Mouse (Mus musculus) forebrain, embryonic 15.5 days (tissue): ENCODE measurements around the gene Gm11032. TPM values are rescaled to one million over a fixed set of nuclear protein-coding genes. Genes with fewer than 3 reads are reported as not detected.
"Not testable (repeated sequence)": the region's sequence is repeated elsewhere in the genome, so short reads cannot be mapped to it uniquely, and the experiment has no call there.

Source experiments
- ATAC-seq: fragments of 200-750 bp; cut with Nextera tagmentation; replicated peaks from 2 replicates; pipeline ENCODE4 v1.8.0; 2017; ENCODE audit warnings: mild to moderate bottlenecking, moderate TSS enrichment, moderate library complexity
- H3K27ac ChIP-seq: fragments of 300-500 bp; sonication (generic); replicated peaks from 2 replicates; pipeline ENCODE4 v1.5.1; 2015; ENCODE audit warnings: mild to moderate bottlenecking, inconsistent platforms
- H3K27me3 ChIP-seq: fragments of 300-500 bp; sonication (generic); 2 replicates; pipeline ENCODE4 v1.6.1; 2015; ENCODE audit warnings: inconsistent platforms
- H3K36me3 ChIP-seq: fragments of 300-500 bp; sonication (generic); 2 replicates; pipeline ENCODE4 v1.6.1; 2015; ENCODE audit warnings: mild to moderate bottlenecking, inconsistent platforms
- H3K4me1 ChIP-seq: fragments of 300-500 bp; sonication (generic); 2 replicates; pipeline ENCODE4 v1.6.1; 2015; ENCODE audit warnings: inconsistent platforms
- H3K4me2 ChIP-seq: fragments of 300-500 bp; sonication (generic); replicated peaks from 2 replicates; pipeline ENCODE4 v1.6.1; 2015; ENCODE audit warnings: mild to moderate bottlenecking, inconsistent platforms
- H3K4me3 ChIP-seq: fragments of 300-500 bp; sonication (generic); 2 replicates; pipeline ENCODE4 v1.5.1; 2015; ENCODE audit warnings: mild to moderate bottlenecking, inconsistent platforms
- H3K9ac ChIP-seq: fragments of 300-500 bp; sonication (generic); replicated peaks from 2 replicates; pipeline ENCODE4 v1.6.1; 2015; ENCODE audit warnings: mild to moderate bottlenecking, inconsistent platforms
- H3K9me3 ChIP-seq: fragments of 300-500 bp; sonication (generic); 2 replicates; pipeline ENCODE4 v1.6.1; 2016; ENCODE audit warnings: inconsistent platforms
- WGBS: fragments of 180-500 bp; shearing (Covaris S2); methylation state at CpG from one replicate; pipeline ENCODE4 v1.1.7; 2015; ENCODE audit warnings: mixed read lengths; 5-methylcytosine and 5-hydroxymethylcytosine counted together
- polyA plus RNA-seq: library from polyadenylated mRNA; unstranded; fragments of >200 nt; fragmentation: Nextera tagmentation; extraction: Ambion mirVana; gene quantifications from 2 replicates; pipeline ENCODE4 v1.2.1, GENCODE M21; 2015

The Gm11032 gene
- polyA plus RNA-seq: not detected in 2 replicates

DNA sequence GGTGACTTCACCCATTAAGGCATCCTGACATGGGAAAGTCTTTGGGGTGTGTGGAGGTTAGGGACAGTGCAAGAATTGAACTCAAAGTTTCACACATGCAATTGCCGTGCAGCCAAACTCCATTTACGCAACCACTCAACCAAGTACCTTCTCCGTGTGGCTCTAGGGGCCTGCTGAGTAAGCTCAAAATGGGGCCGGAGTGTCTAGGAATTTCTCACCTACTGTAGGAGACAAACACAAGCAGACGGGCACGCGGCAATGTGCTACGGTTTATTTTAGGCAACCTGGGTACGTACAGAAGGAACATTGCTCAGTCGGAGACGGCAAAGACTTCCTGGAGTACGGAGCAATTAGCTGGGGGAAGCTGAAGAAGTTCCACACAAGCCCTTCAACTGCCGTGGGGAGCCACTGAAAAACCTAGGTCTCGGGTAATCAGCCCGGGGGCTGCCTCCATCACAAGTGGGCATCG lies at the start of gene Gm11032:
TSS of gene Gm11032 (plus strand) at position 51 of the 469 bp plus-strand sequence.
- Histone ChIP-seq H3K4me3 (no peak within 1 kb of the TSS), H3K9me3 (no peaks in the 10 kb centered on the region), H3K27me3 (no peaks in the 10 kb centered on the region), H3K36me3 (no peaks in the 10 kb centered on the region), H3K9ac (no peak within 1 kb of the TSS), H3K27ac (no peak within 1 kb of the TSS), H3K4me1 (no peaks in the 10 kb centered on the region), H3K4me2 (no peak within 1 kb of the TSS)
- no peak for ATAC-seq
- WGBS: 87% methylated on average over 16 of the region's 16 CpGs

DNA sequence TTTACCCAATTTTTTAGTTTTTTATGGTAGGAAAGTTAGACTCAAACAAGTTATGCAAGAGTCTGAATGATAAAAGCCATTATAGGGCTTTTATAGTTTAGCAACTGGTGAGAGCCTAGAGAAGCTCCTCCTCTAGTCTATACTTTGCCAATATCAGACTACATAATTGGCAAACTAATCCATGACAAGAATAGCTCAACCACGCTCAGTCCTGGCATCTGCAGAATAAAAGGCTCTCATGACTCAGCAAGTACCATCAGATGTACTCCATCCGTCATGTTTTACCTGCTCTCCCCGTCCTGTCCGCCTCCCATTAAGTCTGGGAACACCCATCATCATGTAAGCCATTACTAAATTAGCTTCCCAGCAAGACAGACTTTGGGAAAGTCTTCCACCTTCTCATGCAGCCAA lies 48.4 kb upstream of the Gm11032 start:
- no peak overlapping the region for H3K4me2 ChIP-seq
- H3K27ac ChIP-seq: no peak overlapping the region
- no peak overlapping the region for H3K9ac ChIP-seq
- WGBS: 65% methylated on average over 4 of the region's 4 CpGs
- 0 out of 2 replicates have a peak, but pooled peaks cover 6% of the 10 kb centered on the region for H3K4me1 ChIP-seq
- H3K9me3 ChIP-seq: no peaks in the 10 kb centered on the region
- H3K4me3 ChIP-seq: no peak overlapping the region
- ATAC-seq: no peak
- no peaks in the 10 kb centered on the region for H3K36me3 ChIP-seq
- no peaks in the 10 kb centered on the region for H3K27me3 ChIP-seq

GRCm38 (mm10) chr11:4576090-4576732 lies 43.7 kb upstream of the Gm11032 start:
- H3K9me3 ChIP-seq, H3K4me1 ChIP-seq, H3K27ac ChIP-seq, H3K4me2 ChIP-seq, H3K27me3 ChIP-seq, H3K9ac ChIP-seq, H3K4me3 ChIP-seq, ATAC-seq, H3K36me3 ChIP-seq: not testable (repeated sequence)
- WGBS: 93% methylated on average over 2 of the region's 2 CpGs

- no peak for ATAC-seq
- 100% methylated on average over 2 of the region's 2 CpGs for WGBS
- H3K27ac ChIP-seq: no peak overlapping the region
- no peaks in the 10 kb centered on the region for H3K27me3 ChIP-seq
- no peak overlapping the region for H3K4me3 ChIP-seq
- H3K9me3 ChIP-seq: no peaks in the 10 kb centered on the region
- H3K4me1 ChIP-seq: peaks cover 3% of the 10 kb centered on the region; the same call in 1 of the 2 replicates
- H3K4me2 ChIP-seq: no peak overlapping the region
- H3K9ac ChIP-seq: no peak overlapping the region
- no peaks in the 10 kb centered on the region for H3K36me3 ChIP-seq
Measured at GRCm38 (mm10) chr11:4577079-4577478, 42.8 kb upstream of the Gm11032 start.

DNA sequence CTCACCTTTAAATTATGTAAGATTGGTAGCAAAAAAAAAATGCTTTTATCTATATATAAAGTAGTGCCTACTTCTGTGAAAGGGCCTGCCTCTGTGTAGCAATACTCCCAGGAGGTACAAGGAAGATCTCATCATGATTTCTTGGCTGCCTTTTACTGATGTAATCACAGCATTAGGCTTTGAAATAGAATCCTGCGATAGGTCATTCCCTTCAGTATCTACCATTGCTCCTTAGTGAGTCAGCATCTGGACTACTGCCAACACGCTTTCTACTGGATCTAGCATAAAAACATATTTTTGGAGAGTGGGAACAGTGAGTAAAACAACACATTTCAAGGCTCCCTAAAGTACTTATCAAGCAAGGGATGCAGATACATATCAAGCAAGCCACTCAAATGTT lies 41.2 kb upstream of the Gm11032 start:
- H3K4me3 ChIP-seq: no peak overlapping the region
- no peaks in the 10 kb centered on the region for H3K27me3 ChIP-seq
- H3K27ac ChIP-seq: no peak overlapping the region
- H3K36me3 ChIP-seq: no peaks in the 10 kb centered on the region
- no peak overlapping the region for H3K4me2 ChIP-seq
- H3K9ac ChIP-seq: no peak overlapping the region
- no peaks in the 10 kb centered on the region for H3K9me3 ChIP-seq
- H3K4me1 ChIP-seq: peaks cover 3% of the 10 kb centered on the region; the same call in 1 of the 2 replicates
- 72% methylated on average over 2 of the region's 2 CpGs for WGBS
- no peak for ATAC-seq

DNA sequence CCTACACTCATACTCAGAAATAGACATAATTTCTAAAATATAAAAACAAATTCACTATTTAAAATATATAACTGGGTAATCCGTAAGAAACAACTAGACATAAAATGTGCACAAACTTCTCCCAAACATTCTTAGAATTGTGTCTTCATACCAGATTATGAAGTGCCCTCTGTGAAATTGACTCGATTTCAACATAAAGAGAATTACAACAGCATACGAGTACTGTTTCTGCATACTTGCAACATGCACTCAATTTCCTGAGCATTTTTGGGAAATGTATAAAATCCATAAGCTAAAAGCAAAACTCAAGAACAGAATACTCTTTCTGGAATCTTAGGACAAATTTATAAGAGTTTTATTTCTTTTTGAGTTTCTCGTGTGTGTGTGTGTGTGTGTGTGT lies 28.1 kb upstream of the Gm11032 start:
- no peak for ATAC-seq
- 88% methylated on average over 4 of the region's 4 CpGs for WGBS
- H3K27ac ChIP-seq: no peak overlapping the region
- H3K9ac ChIP-seq: no peak overlapping the region
- no peaks in the 10 kb centered on the region for H3K9me3 ChIP-seq
- H3K4me2 ChIP-seq: no peak overlapping the region
- no peak overlapping the region for H3K4me3 ChIP-seq
- H3K27me3 ChIP-seq: no peaks in the 10 kb centered on the region
- peaks cover 21% of the 10 kb centered on the region for H3K4me1 ChIP-seq
- no peaks in the 10 kb centered on the region for H3K36me3 ChIP-seq

- H3K36me3 ChIP-seq: no peaks in the 10 kb centered on the region
- no peaks in the 10 kb centered on the region for H3K9me3 ChIP-seq
- 17% methylated on average over 5 of the region's 5 CpGs for WGBS
- peak overlapping the region; percentile 97 for H3K4me3 ChIP-seq
- no peak for ATAC-seq
- H3K4me2 ChIP-seq: peak overlapping the region; percentile 61
- no peaks in the 10 kb centered on the region for H3K27me3 ChIP-seq
- H3K9ac ChIP-seq: peak overlapping the region; percentile 99
- no peak overlapping the region for H3K27ac ChIP-seq
- H3K4me1 ChIP-seq: peaks cover 21% of the 10 kb centered on the region
Measured at GRCm38 (mm10) chr11:4593491-4593848, 26.4 kb upstream of the Gm11032 start.

DNA sequence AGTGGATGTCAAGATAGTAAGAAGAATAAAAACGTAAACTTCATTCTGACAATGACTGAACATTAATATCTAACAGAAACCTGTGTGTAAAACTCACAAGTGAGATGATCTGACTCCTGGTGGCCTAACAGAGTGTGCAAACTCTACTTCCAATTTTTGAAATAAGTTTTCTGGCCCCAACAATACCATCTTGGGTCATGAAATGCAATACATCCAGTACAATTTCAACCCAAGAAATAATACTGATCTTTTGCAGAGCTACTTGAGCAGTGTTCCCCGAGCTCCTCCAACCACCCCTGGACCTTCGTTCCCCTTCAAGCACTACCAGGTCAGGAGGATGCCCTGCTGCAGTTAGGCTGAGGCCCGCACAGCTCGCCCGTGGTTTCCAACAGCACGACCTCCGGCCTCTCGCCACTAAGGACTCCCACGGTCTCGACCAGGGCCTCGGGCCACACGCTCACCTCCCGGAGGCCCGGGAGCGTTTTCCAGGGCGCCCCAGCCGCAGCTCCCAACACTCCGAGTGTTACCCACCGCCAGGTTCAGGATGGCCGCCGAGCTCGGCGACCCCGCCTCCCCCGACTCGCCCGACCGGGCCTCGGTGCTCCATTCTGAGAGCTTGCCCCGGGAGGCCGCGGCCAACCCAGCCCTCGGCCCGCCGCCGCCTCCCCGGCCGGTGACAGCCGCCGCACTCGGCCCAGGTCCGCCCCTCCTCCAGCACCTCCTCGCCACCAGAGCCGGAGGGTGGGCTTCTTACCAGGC lies 25.8 kb upstream of the Gm11032 start:
- Histone ChIP-seq H3K9ac (peak overlapping the region; percentile 99), H3K4me3 (peak overlapping the region; percentile 97)
- WGBS: 1% methylated on average over 45 of the region's 45 CpGs

GRCm38 (mm10) chr11:4594608-4595500 lies 25.0 kb upstream of the Gm11032 start, which contains the start of gene Mtmr3:
TSS of gene Mtmr3 (minus strand) at chr11:4594863.
- H3K27ac ChIP-seq: peak within 1 kb of the TSS; percentile 94
- H3K36me3 ChIP-seq: no peaks in the 10 kb centered on the region
- WGBS: 6% methylated on average over 53 of the region's 53 CpGs
- H3K4me2 ChIP-seq: peak within 1 kb of the TSS; percentile 61
- H3K4me3 ChIP-seq: peak within 1 kb of the TSS; percentile 97
- peaks cover 21% of the 10 kb centered on the region for H3K4me1 ChIP-seq
- peak; percentile 95 for ATAC-seq
- H3K9ac ChIP-seq: peak within 1 kb of the TSS; percentile 99
- H3K9me3 ChIP-seq: no peaks in the 10 kb centered on the region
- no peaks in the 10 kb centered on the region for H3K27me3 ChIP-seq

More for the DNA sequence above, 25.8 kb upstream of the Gm11032 start:
- ATAC-seq: peak; percentile 93
- H3K4me2 ChIP-seq: peak overlapping the region; percentile 61
- no peaks in the 10 kb centered on the region for H3K9me3 ChIP-seq
- H3K36me3 ChIP-seq: no peaks in the 10 kb centered on the region
- H3K27ac ChIP-seq: peak overlapping the region; percentile 94
- peaks cover 21% of the 10 kb centered on the region for H3K4me1 ChIP-seq
- no peaks in the 10 kb centered on the region for H3K27me3 ChIP-seq

GRCm38 (mm10) chr11:4598411-4598810 lies 21.5 kb upstream of the Gm11032 start:
- H3K9me3 ChIP-seq: no peaks in the 10 kb centered on the region
- H3K36me3 ChIP-seq: no peaks in the 10 kb centered on the region
- 97% methylated on average over 2 of the region's 2 CpGs for WGBS
- no peak overlapping the region for H3K4me2 ChIP-seq
- no peak overlapping the region for H3K9ac ChIP-seq
- no peaks in the 10 kb centered on the region for H3K27me3 ChIP-seq
- H3K27ac ChIP-seq: no peak overlapping the region
- no peak overlapping the region for H3K4me3 ChIP-seq
- peaks cover 13% of the 10 kb centered on the region for H3K4me1 ChIP-seq
- ATAC-seq: no peak

GRCm38 (mm10) chr11:4599916-4600315 lies 20.0 kb upstream of the Gm11032 start:
- 97% methylated on average over 3 of the region's 3 CpGs for WGBS
- Histone ChIP-seq H3K27ac (no peak overlapping the region), H3K9me3 (no peaks in the 10 kb centered on the region), H3K36me3 (no peaks in the 10 kb centered on the region), H3K4me1 (peaks cover 9% of the 10 kb centered on the region), H3K27me3 (no peaks in the 10 kb centered on the region), H3K4me3 (no peak overlapping the region), H3K9ac (no peak overlapping the region), H3K4me2 (no peak overlapping the region)
- no peak for ATAC-seq

GRCm38 (mm10) chr11:4601890-4602289 lies 18.0 kb upstream of the Gm11032 start:
- no peaks in the 10 kb centered on the region for H3K27me3 ChIP-seq
- no peak overlapping the region for H3K4me2 ChIP-seq
- ATAC-seq: no peak
- H3K9me3 ChIP-seq: no peaks in the 10 kb centered on the region
- no peak overlapping the region for H3K4me3 ChIP-seq
- peaks cover 9% of the 10 kb centered on the region for H3K4me1 ChIP-seq
- H3K27ac ChIP-seq: no peak overlapping the region
- WGBS: 79% methylated on average over 5 of the region's 5 CpGs
- H3K9ac ChIP-seq: no peak overlapping the region
- no peaks in the 10 kb centered on the region for H3K36me3 ChIP-seq
